Mouse (Mus musculus): ENCODE measurements around the gene Susd4.

DNA sequence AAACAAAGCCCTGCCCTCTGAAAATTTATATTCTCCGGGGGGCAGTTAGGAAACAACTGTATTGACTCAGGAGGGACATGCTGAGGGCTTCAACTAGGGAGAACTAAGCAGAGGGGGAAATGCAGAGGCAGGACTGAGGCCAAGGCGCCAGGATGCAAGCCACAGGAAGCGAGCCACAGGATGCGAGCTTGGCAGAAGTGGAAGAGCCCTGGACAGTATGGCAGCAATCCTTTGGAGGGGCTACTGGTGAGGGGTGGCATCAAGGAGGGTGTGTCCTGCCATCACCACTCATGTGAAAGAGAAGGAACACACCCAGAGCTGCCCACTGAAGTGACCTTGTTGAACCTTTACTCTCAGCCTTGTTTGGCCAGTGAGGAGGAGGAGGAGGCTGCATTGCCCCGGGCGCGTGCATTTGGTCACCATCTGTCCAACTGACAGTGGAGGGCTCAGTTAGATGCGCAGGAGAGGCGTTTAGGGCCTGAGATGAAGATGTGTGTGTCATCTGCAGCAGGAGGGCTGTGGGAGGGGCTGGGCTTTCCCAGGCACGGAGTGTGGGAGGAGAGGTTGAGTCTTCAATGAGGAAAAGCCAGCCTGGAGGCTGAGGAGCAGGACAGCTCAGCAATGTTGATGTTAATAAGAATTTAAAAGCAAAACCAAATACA, 13.2 kb downstream of the Susd4 start:
- no peak for TF ChIP-seq POLR2A (IDR thresholded peaks at IDR 0.05; ENCODE audit: low read depth, low read length)
- TF ChIP-seq CTCF (IDR thresholded peaks at IDR 0.05; ENCODE audit: extremely low read depth, insufficient read depth, insufficient read length, insufficient replicate concordance) = no peak

Measured in spleen, adult 2 months (tissue).